Mouse (Mus musculus): ENCODE measurements around the gene Dpep3. TPM values are rescaled to one million over a fixed set of nuclear protein-coding genes. Genes with fewer than 3 reads are reported as not detected.

Gene Dpep3
- polyA plus RNA-seq (2012; ENCODE audit: low replicate concordance) = not detected in 2 replicates

GRCm38 (mm10) chr8:105979325-105979724 is at the start of gene Dpep3:
TSS of gene Dpep3 (minus strand) at chr8:105979429.

GRCm38 (mm10) chr8:106011643-106011986 is 32.4 kb upstream of the Dpep3 start, which contains the start of gene Ddx28:
TSS of gene Ddx28 (minus strand) at chr8:106011882.

GRCm38 (mm10) chr8:106005875-106006274 is 26.6 kb upstream of the Dpep3 start, which contains the start of gene Dpep2nb:
TSS of gene Dpep2nb (minus strand) at chr8:106005975.

GRCm38 (mm10) chr8:105990856-105991387 is 11.7 kb upstream of the Dpep3 start, which contains the start of gene Dus2:
TSS of gene Dus2 (plus strand) at chr8:105991337.

GRCm38 (mm10) chr8:105965905-105966341 is 13.3 kb downstream of the Dpep3 start, which contains the start of gene Slc12a4:
TSS of gene Slc12a4 (minus strand) at chr8:105966097.

GRCm38 (mm10) chr8:105943321-105943739 is 35.9 kb downstream of the Dpep3 start, which contains the start of gene Lcat:
TSS of gene Lcat (minus strand) at chr8:105943382.

GRCm38 (mm10) chr8:105938306-105938669 is 40.9 kb downstream of the Dpep3 start, which contains the start of gene Psmb10:
TSS of gene Psmb10 (minus strand) at chr8:105938444.

GRCm38 (mm10) chr8:105933762-105934161 is 45.5 kb downstream of the Dpep3 start, which contains the start of gene Ctrl:
TSS of gene Ctrl (minus strand) at chr8:105933862.

Other genes with a start within 250 kb of the Dpep3 start
- 3.2 and 6.1 TPM in 2 replicates for gene Gfod2, start 220.8 kb downstream of the Dpep3 start, polyA plus RNA-seq (2012; ENCODE audit: low replicate concordance)
- gene Ranbp10, start 152.1 kb downstream of the Dpep3 start, polyA plus RNA-seq (2012; ENCODE audit: low replicate concordance) = 19.8 and 48.7 TPM in 2 replicates
- gene Tsnaxip1, start 151.7 kb downstream of the Dpep3 start, polyA plus RNA-seq (2012; ENCODE audit: low replicate concordance) = 0.07 TPM in 1 of 2 replicates, not detected in the other
- gene Cenpt, start 126.2 kb downstream of the Dpep3 start, polyA plus RNA-seq (2012; ENCODE audit: low replicate concordance) = 9.2 and 12.3 TPM in 2 replicates
- gene Thap11, start 124.3 kb downstream of the Dpep3 start, polyA plus RNA-seq (2012; ENCODE audit: low replicate concordance) = 19.0 and 24.1 TPM in 2 replicates
- 38.8 and 39.6 TPM in 2 replicates for gene Nutf2, start 118.8 kb downstream of the Dpep3 start, polyA plus RNA-seq (2012; ENCODE audit: low replicate concordance)
- 23.1 and 27.6 TPM in 2 replicates for gene Edc4, start 98.5 kb downstream of the Dpep3 start, polyA plus RNA-seq (2012; ENCODE audit: low replicate concordance)
- 3.1 and 6.7 TPM in 2 replicates for gene Nrn1l, start 85.9 kb downstream of the Dpep3 start, polyA plus RNA-seq (2012; ENCODE audit: low replicate concordance)
- 9.4 and 20.9 TPM in 2 replicates for gene Pskh1, start 79.0 kb downstream of the Dpep3 start, polyA plus RNA-seq (2012; ENCODE audit: low replicate concordance)
- 0.53 and 1.1 TPM in 2 replicates for gene Ctrl, start 45.6 kb downstream of the Dpep3 start, polyA plus RNA-seq (2012; ENCODE audit: low replicate concordance)
- gene Psmb10, start 41.0 kb downstream of the Dpep3 start, polyA plus RNA-seq (2012; ENCODE audit: low replicate concordance) = 387 and 416 TPM in 2 replicates
- gene Lcat, start 36.0 kb downstream of the Dpep3 start, polyA plus RNA-seq (2012; ENCODE audit: low replicate concordance) = 0.10 and 0.83 TPM in 2 replicates
- gene Slc12a4, start 13.3 kb downstream of the Dpep3 start, polyA plus RNA-seq (2012; ENCODE audit: low replicate concordance) = 13.0 and 14.0 TPM in 2 replicates
- 4.4 and 7.5 TPM in 2 replicates for gene Dus2, start 11.9 kb upstream of the Dpep3 start, polyA plus RNA-seq (2012; ENCODE audit: low replicate concordance)
- not detected in 2 replicates for gene Dpep2nb, start 26.5 kb upstream of the Dpep3 start, polyA plus RNA-seq (2012; ENCODE audit: low replicate concordance)
- gene Ddx28, start 32.5 kb upstream of the Dpep3 start, polyA plus RNA-seq (2012; ENCODE audit: low replicate concordance) = 12.8 and 15.2 TPM in 2 replicates
- gene Nfatc3, start 79.4 kb upstream of the Dpep3 start, polyA plus RNA-seq (2012; ENCODE audit: low replicate concordance) = 30.9 and 42.5 TPM in 2 replicates
- 0.03 and 0.11 TPM in 2 replicates for gene Esrp2, start 157.5 kb upstream of the Dpep3 start, polyA plus RNA-seq (2012; ENCODE audit: low replicate concordance)
- 32.9 and 41.5 TPM in 2 replicates for gene Pla2g15, start 171.0 kb upstream of the Dpep3 start, polyA plus RNA-seq (2012; ENCODE audit: low replicate concordance)
- 5.1 and 6.3 TPM in 2 replicates for gene Slc7a6, start 189.4 kb upstream of the Dpep3 start, polyA plus RNA-seq (2012; ENCODE audit: low replicate concordance)
- gene Slc7a6os, start 231.5 kb upstream of the Dpep3 start, polyA plus RNA-seq (2012; ENCODE audit: low replicate concordance) = 29.2 and 33.5 TPM in 2 replicates
- gene Prmt7, start 231.5 kb upstream of the Dpep3 start, polyA plus RNA-seq (2012; ENCODE audit: low replicate concordance) = 3.5 and 20.1 TPM in 2 replicates